ENCODE assay signal across 15 mouse cellular contexts in the genomic region with DNA sequence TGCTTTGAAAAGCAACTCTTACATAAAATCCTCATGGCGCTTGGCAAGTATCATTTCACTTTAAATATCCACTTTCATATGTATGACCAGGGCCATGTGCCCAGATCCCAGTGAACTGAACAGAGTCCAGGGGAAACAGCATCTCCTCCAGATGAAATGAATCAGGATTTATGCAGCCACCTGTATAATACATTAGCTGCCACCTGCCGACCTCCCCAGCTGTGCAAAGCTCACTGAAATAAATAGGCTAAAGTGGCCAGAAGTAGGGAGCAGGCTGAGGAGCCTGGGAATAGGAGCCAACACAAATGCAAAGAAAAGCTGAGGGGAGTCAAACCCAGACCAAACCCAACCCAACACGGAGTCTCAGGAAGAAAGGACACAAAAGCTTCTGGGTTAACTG.
"Had no signal": no experiment of that assay in that cellular context is flagged by ENCODE, and none has a peak within 500 bp of the region (broad histone marks: within the 10 kb centered on the region; RNA-seq: fewer than 3 reads in every experiment).

No protein-coding gene starts in this region.

- H3K4me1 ChIP-seq: liver, embryonic 13.5 days; lung, embryonic 15.5 days had no signal

- H3K27me3 ChIP-seq: liver, embryonic 13.5 days; lung, embryonic 15.5 days; midbrain, embryonic 13.5 days had no signal

- H3K4me3 ChIP-seq: liver, embryonic 13.5 days; lung, embryonic 15.5 days; midbrain, embryonic 13.5 days had no signal

- ATAC-seq: hindbrain, postnatal 0 days; liver, postnatal 0 days; midbrain, embryonic 13.5 days had no signal

- H3K9me3 ChIP-seq: liver, embryonic 13.5 days; lung, embryonic 15.5 days; midbrain, embryonic 13.5 days had no signal

- H3K36me3 ChIP-seq: liver, embryonic 13.5 days; lung, embryonic 15.5 days; midbrain, embryonic 13.5 days had no signal

- H3K27ac ChIP-seq: hindbrain, postnatal 0 days; liver, embryonic 13.5 days; lung, embryonic 15.5 days; macrophage; midbrain, embryonic 13.5 days had no signal

- H3K9ac ChIP-seq: liver, embryonic 13.5 days; liver, postnatal 0 days; lung, embryonic 15.5 days; midbrain, embryonic 13.5 days had no signal

- DNase-seq: kidney, adult 18-20 months; layer of hippocampus, adult 9-11 months; layer of hippocampus, postnatal 36 days; liver; liver, embryonic 13.5 days; liver, postnatal 0 days; lung, postnatal 14 days; right cerebral cortex, postnatal 4 days; spleen, adult 18-20 months; thymus, adult 18-20 months; thymus, postnatal 14 days had no signal

- H3K4me2 ChIP-seq: liver, embryonic 13.5 days; lung, embryonic 15.5 days; midbrain, embryonic 13.5 days had no signal
